Mouse (Mus musculus): ENCODE measurements around the gene Fam207a. TPM values are rescaled to one million over a fixed set of nuclear protein-coding genes. Genes with fewer than 3 reads are reported as not detected.

Fam207a gene
- polyA plus RNA-seq, 1 experiment = 8.8 TPM

GRCm38 (mm10) chr10:77472188-77472587, 43.4 kb downstream of the Fam207a start:
- TF ChIP-seq GATA1 (IDR thresholded peaks at IDR 0.05; ENCODE audit: low read length) = no peak
- no peak for TF ChIP-seq TAL1 (IDR thresholded peaks at IDR 0.05; ENCODE audit: low read length)
- Histone ChIP-seq H3K27me3 (ENCODE audit: control insufficient read depth) (no peaks in the 10 kb centered on the region), H3K36me3 (ENCODE audit: control insufficient read depth) (no peaks in the 10 kb centered on the region), H3K4me3 (replicated peaks) (no peak overlapping the region), H3K9me3 (ENCODE audit: control insufficient read depth, low read length) (no peaks in the 10 kb centered on the region), H3K4me1 (ENCODE audit: control insufficient read depth) (no peaks in the 10 kb centered on the region)

- Histone ChIP-seq H3K4me3 (replicated peaks) (no peak overlapping the region), H3K36me3 (ENCODE audit: control insufficient read depth) (no peaks in the 10 kb centered on the region), H3K4me1 (ENCODE audit: control insufficient read depth) (no peaks in the 10 kb centered on the region), H3K9me3 (ENCODE audit: control insufficient read depth, low read length) (no peaks in the 10 kb centered on the region), H3K27me3 (ENCODE audit: control insufficient read depth) (no peaks in the 10 kb centered on the region)
- no peak for TF ChIP-seq TAL1 (IDR thresholded peaks at IDR 0.05; ENCODE audit: low read length)
- no peak for TF ChIP-seq GATA1 (IDR thresholded peaks at IDR 0.05; ENCODE audit: low read length)
Observed at GRCm38 (mm10) chr10:77471512-77471911, 44.1 kb downstream of the Fam207a start.

GRCm38 (mm10) chr10:77470763-77471162, 44.8 kb downstream of the Fam207a start:
- H3K9me3 ChIP-seq (ENCODE audit: control insufficient read depth, low read length) = no peaks in the 10 kb centered on the region
- no peaks in the 10 kb centered on the region for H3K36me3 ChIP-seq (ENCODE audit: control insufficient read depth)
- H3K27me3 ChIP-seq (ENCODE audit: control insufficient read depth) = no peaks in the 10 kb centered on the region
- no peak for TF ChIP-seq TAL1 (IDR thresholded peaks at IDR 0.05; ENCODE audit: low read length)
- no peak for TF ChIP-seq GATA1 (IDR thresholded peaks at IDR 0.05; ENCODE audit: low read length)
- no peaks in the 10 kb centered on the region for H3K4me1 ChIP-seq (ENCODE audit: control insufficient read depth)
- no peak overlapping the region for H3K4me3 ChIP-seq (replicated peaks)

- Histone ChIP-seq H3K36me3 (ENCODE audit: control insufficient read depth) (no peaks in the 10 kb centered on the region), H3K9me3 (ENCODE audit: control insufficient read depth, low read length) (no peaks in the 10 kb centered on the region), H3K4me1 (ENCODE audit: control insufficient read depth) (peaks cover 2% of the 10 kb centered on the region), H3K4me3 (replicated peaks) (no peak overlapping the region), H3K27me3 (ENCODE audit: control insufficient read depth) (no peaks in the 10 kb centered on the region)
- TF ChIP-seq TAL1 (IDR thresholded peaks at IDR 0.05; ENCODE audit: low read length) = no peak
- TF ChIP-seq GATA1 (IDR thresholded peaks at IDR 0.05; ENCODE audit: low read length) = no peak
Observed at GRCm38 (mm10) chr10:77468675-77469074, 46.9 kb downstream of the Fam207a start.

GRCm38 (mm10) chr10:77467407-77467806, 48.2 kb downstream of the Fam207a start:
- no peaks in the 10 kb centered on the region for H3K36me3 ChIP-seq (ENCODE audit: control insufficient read depth)
- no peak overlapping the region for H3K4me3 ChIP-seq (replicated peaks)
- H3K9me3 ChIP-seq (ENCODE audit: control insufficient read depth, low read length) = no peaks in the 10 kb centered on the region
- TF ChIP-seq TAL1 (IDR thresholded peaks at IDR 0.05; ENCODE audit: low read length) = no peak
- TF ChIP-seq GATA1 (IDR thresholded peaks at IDR 0.05; ENCODE audit: low read length) = no peak
- H3K27me3 ChIP-seq (ENCODE audit: control insufficient read depth) = no peaks in the 10 kb centered on the region
- peaks cover 2% of the 10 kb centered on the region for H3K4me1 ChIP-seq (ENCODE audit: control insufficient read depth)

- no peak for TF ChIP-seq TAL1 (IDR thresholded peaks at IDR 0.05; ENCODE audit: low read length)
- TF ChIP-seq GATA1 (IDR thresholded peaks at IDR 0.05; ENCODE audit: low read length) = no peak
- peaks cover 2% of the 10 kb centered on the region for H3K4me1 ChIP-seq (ENCODE audit: control insufficient read depth)
- no peaks in the 10 kb centered on the region for H3K27me3 ChIP-seq (ENCODE audit: control insufficient read depth)
Observed at GRCm38 (mm10) chr10:77465902-77466301, 49.7 kb downstream of the Fam207a start.

GRCm38 (mm10) chr10:77464181-77464936, 51.2 kb downstream of the Fam207a start:
- Histone ChIP-seq H3K4me1 (ENCODE audit: control insufficient read depth) (peaks cover 2% of the 10 kb centered on the region), H3K9me3 (ENCODE audit: control insufficient read depth, low read length) (no peaks in the 10 kb centered on the region), H3K4me3 (replicated peaks) (no peak overlapping the region), H3K27me3 (ENCODE audit: control insufficient read depth) (no peaks in the 10 kb centered on the region), H3K36me3 (ENCODE audit: control insufficient read depth) (no peaks in the 10 kb centered on the region)
- no peak for TF ChIP-seq TAL1 (IDR thresholded peaks at IDR 0.05; ENCODE audit: low read length)

More at GRCm38 (mm10) chr10:77465902-77466301, 49.7 kb downstream of the Fam207a start:
- Histone ChIP-seq H3K9me3 (ENCODE audit: control insufficient read depth, low read length) (no peaks in the 10 kb centered on the region), H3K4me3 (replicated peaks) (no peak overlapping the region), H3K36me3 (ENCODE audit: control insufficient read depth) (no peaks in the 10 kb centered on the region)

GRCm38 (mm10) chr10:77461161-77461560, 54.4 kb downstream of the Fam207a start:
- Histone ChIP-seq H3K9me3 (ENCODE audit: control insufficient read depth, low read length) (no peaks in the 10 kb centered on the region), H3K27me3 (ENCODE audit: control insufficient read depth) (no peaks in the 10 kb centered on the region), H3K36me3 (ENCODE audit: control insufficient read depth) (no peaks in the 10 kb centered on the region), H3K4me3 (replicated peaks) (no peak overlapping the region), H3K4me1 (ENCODE audit: control insufficient read depth) (peaks cover 2% of the 10 kb centered on the region)
- TF ChIP-seq GATA1 (IDR thresholded peaks at IDR 0.05; ENCODE audit: low read length) (no peak), TAL1 (IDR thresholded peaks at IDR 0.05; ENCODE audit: low read length) (no peak)

GRCm38 (mm10) chr10:77457701-77458100, 57.9 kb downstream of the Fam207a start:
- H3K4me3 ChIP-seq (replicated peaks) = no peak overlapping the region
- no peak for TF ChIP-seq GATA1 (IDR thresholded peaks at IDR 0.05; ENCODE audit: low read length)
- TF ChIP-seq TAL1 (IDR thresholded peaks at IDR 0.05; ENCODE audit: low read length) = no peak

More at GRCm38 (mm10) chr10:77457701-77458100, 57.9 kb downstream of the Fam207a start:
- Histone ChIP-seq H3K4me1 (ENCODE audit: control insufficient read depth) (no peaks in the 10 kb centered on the region), H3K27me3 (ENCODE audit: control insufficient read depth) (no peaks in the 10 kb centered on the region), H3K9me3 (ENCODE audit: control insufficient read depth, low read length) (no peaks in the 10 kb centered on the region), H3K36me3 (ENCODE audit: control insufficient read depth) (no peaks in the 10 kb centered on the region)
